Mouse (Mus musculus): ENCODE results near the gene Ifnar2. TPM values are rescaled to one million over a fixed set of nuclear protein-coding genes. Genes with fewer than 3 reads are reported as not detected.

Gene Ifnar2
- polyA plus RNA-seq, 1 experiment from 2014 or later = 54.6 TPM

DNA sequence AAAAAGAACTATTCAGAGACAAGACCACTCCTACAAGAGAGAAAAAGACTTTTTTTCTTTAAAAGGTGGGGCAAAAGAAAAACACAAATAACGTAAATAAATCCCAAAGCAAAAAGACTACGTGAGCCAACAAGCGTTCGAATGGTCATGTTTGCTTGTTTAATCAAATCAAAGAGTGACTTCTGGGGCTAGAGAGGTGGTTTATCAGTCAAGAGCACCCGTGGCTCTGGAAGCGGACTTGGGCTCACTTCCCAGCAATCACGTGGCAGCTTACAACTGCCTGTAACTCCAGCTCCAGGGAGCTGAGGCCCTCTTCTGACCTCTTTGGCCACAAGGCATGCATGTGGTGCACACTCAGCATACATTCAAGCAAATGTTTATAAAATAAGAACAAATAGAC, 68.8 kb downstream of the Ifnar2 start:
- H3K4me3 ChIP-seq = no peak overlapping the region
- no peak overlapping the region for H3K4me2 ChIP-seq (replicated peaks)
- no peak overlapping the region for H3K27ac ChIP-seq
- no peaks in the 10 kb centered on the region for H3K27me3 ChIP-seq
- H3K9ac ChIP-seq = no peak overlapping the region
- 64% methylated on average over 7 of the region's 7 CpGs for WGBS
- no peaks in the 10 kb centered on the region for H3K9me3 ChIP-seq
- ATAC-seq (ENCODE audit: low FRiP score, low read depth) = no peak
- H3K36me3 ChIP-seq = no peaks in the 10 kb centered on the region
- H3K4me1 ChIP-seq = no peaks in the 10 kb centered on the region

DNA sequence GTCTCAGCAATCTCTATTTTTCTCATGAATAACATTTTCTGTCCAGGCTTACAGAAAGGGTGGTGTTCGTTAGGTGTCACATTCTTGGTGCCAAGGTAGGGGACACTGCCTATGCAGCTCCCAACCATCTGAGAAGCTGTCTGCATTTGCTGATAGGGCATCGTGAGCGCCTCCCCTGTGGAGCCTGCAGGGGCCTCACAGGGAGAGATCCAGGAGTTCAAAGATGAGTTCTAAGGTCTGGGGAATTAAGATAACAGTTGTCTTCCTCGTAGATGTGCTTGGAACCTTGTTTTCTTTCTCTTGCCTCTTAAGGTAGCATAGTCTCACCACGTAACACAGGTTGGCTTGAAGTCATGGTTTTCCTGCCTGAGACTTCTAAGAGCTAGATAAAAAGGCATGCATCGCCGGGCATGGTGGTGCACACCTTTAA, 69.2 kb downstream of the Ifnar2 start:
- no peak overlapping the region for H3K4me3 ChIP-seq
- H3K27me3 ChIP-seq = no peaks in the 10 kb centered on the region
- H3K27ac ChIP-seq = no peak overlapping the region
- H3K9me3 ChIP-seq = no peaks in the 10 kb centered on the region
- no peak for ATAC-seq (ENCODE audit: low FRiP score, low read depth)
- no peaks in the 10 kb centered on the region for H3K4me1 ChIP-seq
- no peak overlapping the region for H3K9ac ChIP-seq
- WGBS = 75% methylated on average over 7 of the region's 7 CpGs
- no peak overlapping the region for H3K4me2 ChIP-seq (replicated peaks)
- no peaks in the 10 kb centered on the region for H3K36me3 ChIP-seq

DNA sequence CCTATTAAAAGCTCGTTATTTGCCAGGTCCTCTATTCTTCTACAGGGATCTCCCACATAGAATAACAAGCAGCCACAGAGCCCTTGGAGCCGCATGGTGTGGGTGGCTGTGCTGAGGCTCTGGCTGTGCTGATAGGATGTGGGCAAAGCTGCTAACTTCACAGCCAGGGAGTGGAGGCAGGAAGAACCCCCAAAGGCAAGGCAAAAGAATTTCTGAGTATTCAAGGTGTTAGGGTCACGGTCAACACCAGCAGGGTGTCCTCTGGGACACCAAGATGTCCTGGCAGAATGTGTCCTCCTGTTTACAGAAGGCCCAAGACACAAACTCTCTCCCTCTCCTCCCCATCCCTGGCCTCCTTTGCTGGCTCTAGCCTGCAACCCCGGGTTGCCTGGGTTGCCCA, 69.9 kb downstream of the Ifnar2 start:
- H3K4me2 ChIP-seq (replicated peaks) = no peak overlapping the region
- no peak overlapping the region for H3K4me3 ChIP-seq
- H3K36me3 ChIP-seq = no peaks in the 10 kb centered on the region
- H3K9ac ChIP-seq = no peak overlapping the region
- H3K9me3 ChIP-seq = no peaks in the 10 kb centered on the region
- WGBS = 60% methylated on average over 4 of the region's 4 CpGs
- H3K27ac ChIP-seq = no peak overlapping the region
- ATAC-seq (ENCODE audit: low FRiP score, low read depth) = no peak
- H3K27me3 ChIP-seq = no peaks in the 10 kb centered on the region
- no peaks in the 10 kb centered on the region for H3K4me1 ChIP-seq

DNA sequence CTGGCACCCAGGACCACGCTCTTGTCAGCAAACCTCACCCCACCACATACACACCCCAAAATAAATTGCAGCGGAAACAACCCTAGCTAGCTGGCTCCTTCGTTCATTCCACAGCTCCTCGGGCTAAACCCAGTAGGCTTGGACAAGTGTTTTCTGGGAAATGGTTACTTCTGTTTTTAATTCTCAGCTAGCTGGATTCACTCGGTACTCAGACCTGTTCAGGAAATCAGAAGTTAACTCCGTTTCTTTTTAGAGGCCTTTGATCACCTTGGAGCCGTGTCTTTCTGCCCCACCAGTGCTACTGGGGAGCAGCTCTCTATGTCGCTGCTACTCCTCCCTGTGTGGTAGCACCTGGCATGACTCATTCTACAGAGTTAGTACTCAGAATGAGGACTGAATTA, 70.6 kb downstream of the Ifnar2 start:
- no peaks in the 10 kb centered on the region for H3K36me3 ChIP-seq
- H3K4me2 ChIP-seq (replicated peaks) = no peak overlapping the region
- H3K4me1 ChIP-seq = no peaks in the 10 kb centered on the region
- 46% methylated on average over 8 of the region's 8 CpGs for WGBS
- H3K4me3 ChIP-seq = no peak overlapping the region
- no peaks in the 10 kb centered on the region for H3K9me3 ChIP-seq
- no peak overlapping the region for H3K9ac ChIP-seq
- ATAC-seq (ENCODE audit: low FRiP score, low read depth) = no peak
- H3K27me3 ChIP-seq = no peaks in the 10 kb centered on the region
- no peak overlapping the region for H3K27ac ChIP-seq

DNA sequence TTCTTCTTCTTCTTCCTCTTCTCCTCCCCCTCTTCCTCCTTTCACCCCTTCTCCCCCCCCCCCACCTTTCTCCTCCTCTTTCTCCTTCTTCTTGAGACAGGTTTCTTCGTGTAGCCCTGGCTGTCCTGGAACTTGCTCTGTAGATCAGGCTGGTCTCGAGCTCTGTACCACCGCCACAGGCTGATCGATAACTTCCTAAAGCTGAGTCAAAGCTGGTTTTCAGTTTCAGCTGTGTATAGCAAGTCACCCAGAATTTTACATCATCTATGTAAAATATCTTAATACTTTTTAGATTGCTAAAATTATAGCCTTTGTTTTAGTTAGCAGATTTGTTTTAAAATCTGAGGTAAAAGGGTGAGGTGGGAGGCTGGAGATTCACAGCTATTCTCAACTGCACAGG, 72.3 kb downstream of the Ifnar2 start:
- H3K27ac ChIP-seq = no peak overlapping the region
- H3K4me2 ChIP-seq (replicated peaks) = no peak overlapping the region
- H3K9ac ChIP-seq = no peak overlapping the region
- H3K9me3 ChIP-seq = no peaks in the 10 kb centered on the region
- 84% methylated on average over 4 of the region's 4 CpGs for WGBS
- no peak for ATAC-seq (ENCODE audit: low FRiP score, low read depth)
- H3K36me3 ChIP-seq = no peaks in the 10 kb centered on the region
- H3K27me3 ChIP-seq = no peaks in the 10 kb centered on the region
- H3K4me1 ChIP-seq = no peaks in the 10 kb centered on the region
- H3K4me3 ChIP-seq = no peak overlapping the region

DNA sequence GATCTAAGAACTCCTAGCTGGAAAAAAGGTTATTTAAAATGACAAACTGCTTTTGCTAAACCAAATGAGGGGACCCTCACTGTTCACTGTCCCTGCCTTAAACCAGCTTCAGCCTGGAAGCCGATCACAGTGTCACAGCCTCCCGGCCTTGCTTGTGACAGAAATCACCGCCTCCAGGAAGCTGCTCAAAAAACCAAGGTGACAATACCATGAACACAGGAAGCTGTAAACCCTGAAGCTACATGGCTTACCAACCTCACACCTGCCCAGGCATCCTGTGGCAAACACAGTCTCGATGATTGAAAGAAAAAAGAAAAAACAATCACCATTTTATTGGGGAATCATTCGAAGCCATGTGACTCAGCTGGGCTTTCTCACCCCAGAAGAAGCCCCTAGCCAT, 73.0 kb downstream of the Ifnar2 start:
- Histone ChIP-seq H3K27me3 (no peaks in the 10 kb centered on the region), H3K4me2 (replicated peaks) (no peak overlapping the region), H3K9me3 (no peaks in the 10 kb centered on the region), H3K9ac (no peak overlapping the region), H3K4me3 (no peak overlapping the region), H3K4me1 (no peaks in the 10 kb centered on the region), H3K27ac (no peak overlapping the region), H3K36me3 (no peaks in the 10 kb centered on the region)
- ATAC-seq (ENCODE audit: low FRiP score, low read depth) = no peak
- 60% methylated on average over 5 of the region's 5 CpGs for WGBS

DNA sequence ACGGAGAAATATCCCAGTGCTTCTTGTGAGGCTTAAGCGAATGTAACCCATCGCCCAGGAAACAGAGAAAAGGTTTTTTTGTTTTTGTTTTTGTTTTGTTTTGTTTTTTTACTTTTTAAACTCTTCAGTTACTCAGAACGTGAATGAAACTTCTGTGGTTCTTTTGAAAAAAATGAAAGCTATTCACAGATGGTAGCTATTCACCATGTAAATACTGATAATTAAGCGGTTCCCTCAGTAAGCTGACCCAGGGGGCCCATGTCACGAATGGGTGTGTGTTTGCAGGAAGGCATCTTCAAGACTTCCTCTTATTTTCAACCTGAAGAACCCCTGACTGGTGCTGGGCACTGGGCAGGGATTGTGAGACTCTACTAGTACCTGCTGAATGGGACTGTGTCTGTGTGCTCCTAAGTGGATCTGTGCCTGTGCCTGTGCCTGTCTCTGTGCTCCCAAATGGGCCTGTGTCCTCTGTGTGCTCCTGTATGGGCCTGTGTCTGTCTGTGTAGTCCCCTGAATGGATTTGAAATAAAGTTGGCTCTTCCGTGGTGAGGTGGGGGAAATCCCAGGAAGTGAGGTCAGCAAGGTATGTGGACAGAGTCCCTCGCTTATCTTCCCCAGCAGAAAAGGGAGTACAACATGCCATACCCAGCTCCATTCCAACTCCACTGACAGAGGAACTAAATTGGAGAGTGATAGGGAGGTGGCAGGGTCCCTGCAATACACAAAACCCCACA, 74.4 kb downstream of the Ifnar2 start:
- ATAC-seq (ENCODE audit: low FRiP score, low read depth) = no peak
- H3K4me3 ChIP-seq = no peak overlapping the region
- no peaks in the 10 kb centered on the region for H3K27me3 ChIP-seq
- H3K27ac ChIP-seq = no peak overlapping the region
- H3K4me2 ChIP-seq (replicated peaks) = no peak overlapping the region
- peaks cover 2% of the 10 kb centered on the region; the same call in 1 of the 2 replicates for H3K4me1 ChIP-seq
- H3K9ac ChIP-seq = no peak overlapping the region
- H3K36me3 ChIP-seq = no peaks in the 10 kb centered on the region
- 79% methylated on average over 8 of the region's 8 CpGs for WGBS
- H3K9me3 ChIP-seq = no peaks in the 10 kb centered on the region

DNA sequence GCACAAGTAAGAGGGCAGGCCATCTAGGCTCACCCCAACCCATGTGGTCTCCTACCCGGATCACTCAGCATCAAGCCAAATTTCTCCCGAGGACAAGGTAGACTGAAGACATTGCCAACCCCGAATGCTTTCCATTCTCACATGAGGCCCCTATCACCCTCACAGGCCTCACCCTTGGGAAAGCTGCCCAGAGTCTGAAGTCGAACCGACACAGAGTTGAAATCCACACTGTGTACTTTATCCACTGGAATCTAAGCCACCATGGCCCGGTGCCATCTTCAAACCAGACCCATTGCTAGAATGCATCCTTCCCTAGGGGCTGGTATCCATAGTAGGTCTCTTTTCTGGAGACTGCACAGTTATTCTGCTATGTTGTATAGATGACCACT, 74.9 kb downstream of the Ifnar2 start:
- H3K27me3 ChIP-seq = no peaks in the 10 kb centered on the region
- H3K9me3 ChIP-seq = no peaks in the 10 kb centered on the region
- no peak overlapping the region for H3K4me3 ChIP-seq
- ATAC-seq (ENCODE audit: low FRiP score, low read depth) = no peak
- no peak overlapping the region for H3K9ac ChIP-seq
- peaks cover 6% of the 10 kb centered on the region for H3K4me1 ChIP-seq
- H3K36me3 ChIP-seq = no peaks in the 10 kb centered on the region
- H3K4me2 ChIP-seq (replicated peaks) = no peak overlapping the region
- no peak overlapping the region for H3K27ac ChIP-seq
- WGBS = 80% methylated on average over 6 of the region's 6 CpGs

DNA sequence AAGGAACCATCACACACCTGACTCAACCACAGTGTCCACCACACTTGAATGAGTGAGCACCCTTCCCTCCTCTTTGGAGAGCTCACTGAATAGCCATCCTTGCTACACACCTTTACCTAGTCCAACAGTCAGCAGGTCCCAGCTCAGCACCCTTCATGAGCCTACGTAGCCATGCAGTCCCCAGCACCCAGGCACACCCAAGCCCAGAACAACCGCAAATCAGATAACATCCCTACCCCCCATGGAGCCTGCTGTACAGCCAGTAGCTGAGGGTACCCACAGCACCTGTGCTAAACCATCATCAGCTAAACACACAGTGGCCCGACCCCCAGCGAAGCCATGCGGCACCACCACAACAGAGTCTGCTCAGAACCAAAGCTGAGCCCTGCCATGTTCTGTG, 75.5 kb downstream of the Ifnar2 start:
- Histone ChIP-seq H3K27me3 (no peaks in the 10 kb centered on the region), H3K9ac (no peak overlapping the region), H3K36me3 (no peaks in the 10 kb centered on the region), H3K4me2 (replicated peaks) (no peak overlapping the region), H3K4me1 (peaks cover 9% of the 10 kb centered on the region), H3K4me3 (no peak overlapping the region), H3K9me3 (no peaks in the 10 kb centered on the region), H3K27ac (no peak overlapping the region)
- no peak for ATAC-seq (ENCODE audit: low FRiP score, low read depth)
- 95% methylated on average over 5 of the region's 5 CpGs for WGBS

DNA sequence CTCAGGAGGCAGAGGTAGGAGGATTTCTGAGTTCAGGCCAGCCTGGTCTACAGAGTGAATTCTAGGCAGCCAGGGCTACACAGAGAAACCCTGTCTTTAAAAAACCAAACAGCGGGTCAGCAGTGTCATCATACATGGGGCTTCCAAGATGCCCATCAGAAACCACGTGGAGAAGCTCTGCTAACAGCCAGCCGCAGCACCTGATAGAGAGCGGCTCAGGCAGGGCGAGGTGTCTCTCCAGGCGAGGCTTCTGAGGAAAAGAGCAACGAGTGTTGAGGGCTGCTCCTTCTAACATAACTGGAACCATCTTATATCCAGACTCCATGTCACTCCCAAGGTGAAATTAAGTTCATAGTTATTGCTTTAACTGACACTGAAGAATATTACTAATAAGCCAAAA, 76.3 kb downstream of the Ifnar2 start:
- Histone ChIP-seq H3K27ac (no peak overlapping the region), H3K36me3 (no peaks in the 10 kb centered on the region), H3K27me3 (no peaks in the 10 kb centered on the region), H3K4me3 (no peak overlapping the region), H3K9ac (no peak overlapping the region), H3K4me2 (replicated peaks) (no peak overlapping the region), H3K4me1 (peaks cover 9% of the 10 kb centered on the region), H3K9me3 (no peaks in the 10 kb centered on the region)
- 79% methylated on average over 7 of the region's 7 CpGs for WGBS
- no peak for ATAC-seq (ENCODE audit: low FRiP score, low read depth)

DNA sequence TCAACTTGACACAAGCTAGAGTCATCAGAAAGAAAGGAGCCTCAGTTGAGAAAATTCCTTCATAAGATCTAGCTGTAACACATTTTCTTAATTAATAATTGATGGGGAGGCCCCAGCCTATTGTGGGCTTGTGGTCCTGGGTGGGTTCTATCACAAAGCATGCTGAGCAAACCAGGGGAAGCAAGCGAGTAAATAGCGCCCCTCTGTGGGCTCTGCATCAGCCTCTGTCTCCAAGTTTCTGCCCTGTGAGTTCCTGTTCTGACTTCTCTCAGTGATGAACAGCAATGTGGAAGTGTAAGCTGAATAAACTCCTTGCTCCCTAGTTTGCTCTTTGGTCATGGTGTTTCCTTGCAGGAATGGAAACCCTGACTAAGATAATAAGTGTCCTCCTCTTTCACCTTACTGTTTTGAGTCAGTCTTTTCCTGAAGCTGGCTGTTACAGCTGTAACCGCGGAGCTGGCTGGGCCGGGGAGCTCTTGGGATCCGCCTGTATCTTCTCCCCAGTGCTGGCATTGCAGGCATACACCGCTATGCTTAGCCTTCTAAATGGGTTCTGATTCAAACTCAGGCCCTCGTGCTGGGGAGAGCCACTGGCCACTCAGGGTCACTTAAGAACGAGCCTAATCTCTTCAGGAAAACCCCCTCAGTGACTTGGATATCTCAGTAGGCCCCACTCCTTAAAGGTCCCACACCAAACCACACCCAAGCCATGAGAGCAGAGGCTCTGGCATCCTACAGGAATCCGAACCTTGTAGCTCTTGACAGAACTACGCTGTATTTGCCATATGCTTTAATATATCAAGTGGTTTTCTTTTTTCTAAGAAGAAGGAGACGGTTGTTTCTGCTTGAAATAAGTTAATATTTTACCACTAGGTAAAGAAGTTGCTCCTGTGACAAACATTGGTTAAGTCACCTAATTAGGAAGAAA, 77.8 kb downstream of the Ifnar2 start:
- Histone ChIP-seq H3K27ac (no peak overlapping the region), H3K36me3 (no peaks in the 10 kb centered on the region), H3K4me2 (replicated peaks) (no peak overlapping the region), H3K9ac (no peak overlapping the region), H3K4me3 (no peak overlapping the region), H3K9me3 (no peaks in the 10 kb centered on the region), H3K4me1 (peaks cover 9% of the 10 kb centered on the region), H3K27me3 (no peaks in the 10 kb centered on the region)
- WGBS = 87% methylated on average over 12 of the region's 12 CpGs
- ATAC-seq (ENCODE audit: low FRiP score, low read depth) = no peak

DNA sequence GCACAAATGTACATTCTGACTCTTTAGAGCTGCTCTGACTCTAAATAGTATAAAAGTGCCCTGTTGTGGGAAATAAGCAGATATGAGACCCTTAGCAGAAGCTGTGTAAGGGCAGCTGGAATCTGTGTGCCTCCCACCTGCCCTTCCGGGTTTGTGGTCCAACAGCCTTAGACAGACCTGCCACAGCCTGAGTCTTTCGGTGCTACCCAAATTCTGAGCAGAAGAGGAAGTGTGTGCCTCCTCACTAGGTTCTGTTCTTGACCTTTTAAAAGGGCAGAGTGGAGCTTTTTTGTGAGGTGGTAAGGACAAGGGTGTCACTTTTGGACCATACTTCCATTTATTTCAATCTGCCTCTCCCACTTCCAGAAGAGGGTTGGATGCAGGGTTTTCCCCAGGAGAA, 79.4 kb downstream of the Ifnar2 start:
- no peak for ATAC-seq (ENCODE audit: low FRiP score, low read depth)
- no peak overlapping the region for H3K27ac ChIP-seq

More for the DNA sequence above, 79.4 kb downstream of the Ifnar2 start:
- WGBS = 84% methylated on average over 2 of the region's 2 CpGs
- peaks cover 9% of the 10 kb centered on the region for H3K4me1 ChIP-seq
- H3K27me3 ChIP-seq = no peaks in the 10 kb centered on the region
- no peak overlapping the region for H3K4me3 ChIP-seq
- H3K36me3 ChIP-seq = no peaks in the 10 kb centered on the region
- no peaks in the 10 kb centered on the region for H3K9me3 ChIP-seq
- H3K9ac ChIP-seq = no peak overlapping the region
- H3K4me2 ChIP-seq (replicated peaks) = no peak overlapping the region

Data from limb, embryonic 13.5 days (tissue).